Mouse (Mus musculus) granulocyte monocyte progenitor cell, adult 5-6 weeks (primary cell): ENCODE measurements at regions not wholly inside any gene's neighbourhood (a gene's known extent, or its start where the extent isn't known, plus 50 kb on each side); places are given as distances from the start of the nearest gene placed in this dataset.
A peak's percentile ranks its signal among the peaks of the same experiment; 100 is the strongest.
"Not testable (repeated sequence)": the region's sequence is repeated elsewhere in the genome, so short reads cannot be mapped to it uniquely, and the experiment has no call there.

Experiments
- ATAC-seq: replicated peaks from 2 replicates; pipeline ENCODE4 v1.8.0; 2016; ENCODE audit warnings: mild to moderate bottlenecking, moderate TSS enrichment, inconsistent platforms; ENCODE audit not compliant: poor library complexity, severe bottlenecking

DNA sequence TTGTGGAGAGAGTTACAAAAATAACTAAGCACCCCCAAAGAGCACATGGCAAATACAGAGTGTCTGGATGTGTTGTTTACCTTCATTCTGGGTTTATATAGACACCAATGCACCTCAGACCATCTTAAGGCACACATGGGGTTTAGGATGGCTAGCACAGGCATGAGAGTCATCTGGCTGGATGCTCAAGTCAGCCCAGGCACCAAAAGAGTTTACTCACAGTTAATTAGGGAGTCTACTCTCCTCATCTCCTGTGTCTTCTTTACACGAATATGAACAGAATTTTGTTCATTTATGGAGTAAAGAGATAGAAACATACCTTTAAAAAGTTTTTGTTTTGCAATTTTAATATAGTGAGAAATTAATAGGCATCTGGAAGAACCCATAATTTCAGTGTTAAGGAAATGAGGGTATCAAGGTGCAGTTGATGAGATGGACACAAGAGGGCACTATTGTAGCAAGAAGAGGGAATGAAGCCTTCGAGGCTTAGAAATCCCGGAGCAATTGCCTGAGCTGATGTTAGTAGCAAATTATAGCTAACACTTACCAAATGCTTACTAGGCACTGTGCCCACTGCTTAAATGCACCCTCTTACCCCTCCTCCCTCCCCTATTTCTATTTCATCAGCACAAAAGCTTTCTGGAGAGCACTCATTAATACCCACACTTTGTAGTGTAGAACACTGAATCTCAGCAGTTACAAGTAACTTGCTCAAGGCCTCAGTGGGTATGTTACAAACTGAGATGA is 174.6 kb downstream of the Eepd1 start:
- ATAC-seq = peak; percentile 77

DNA sequence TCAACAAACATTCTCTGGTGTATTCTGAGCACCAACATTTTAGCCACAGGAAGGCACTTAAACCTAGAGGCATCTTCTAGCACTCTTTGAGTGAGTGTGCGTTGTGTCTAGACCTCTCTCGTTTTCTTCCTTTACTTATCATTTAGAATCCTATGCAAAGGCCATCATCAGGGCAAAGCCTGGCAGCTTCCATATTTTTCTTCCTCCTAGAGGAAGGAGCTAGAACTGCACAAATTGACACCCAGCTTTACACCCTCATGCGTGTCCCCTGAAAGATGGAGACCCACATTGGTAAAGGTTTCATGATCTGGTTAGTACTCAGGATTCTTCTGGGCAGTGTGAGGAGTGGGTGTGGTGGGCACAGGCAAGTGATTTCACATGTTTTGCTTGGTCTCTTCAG is 175.2 kb downstream of the Eepd1 start:
- ATAC-seq = no peak

DNA sequence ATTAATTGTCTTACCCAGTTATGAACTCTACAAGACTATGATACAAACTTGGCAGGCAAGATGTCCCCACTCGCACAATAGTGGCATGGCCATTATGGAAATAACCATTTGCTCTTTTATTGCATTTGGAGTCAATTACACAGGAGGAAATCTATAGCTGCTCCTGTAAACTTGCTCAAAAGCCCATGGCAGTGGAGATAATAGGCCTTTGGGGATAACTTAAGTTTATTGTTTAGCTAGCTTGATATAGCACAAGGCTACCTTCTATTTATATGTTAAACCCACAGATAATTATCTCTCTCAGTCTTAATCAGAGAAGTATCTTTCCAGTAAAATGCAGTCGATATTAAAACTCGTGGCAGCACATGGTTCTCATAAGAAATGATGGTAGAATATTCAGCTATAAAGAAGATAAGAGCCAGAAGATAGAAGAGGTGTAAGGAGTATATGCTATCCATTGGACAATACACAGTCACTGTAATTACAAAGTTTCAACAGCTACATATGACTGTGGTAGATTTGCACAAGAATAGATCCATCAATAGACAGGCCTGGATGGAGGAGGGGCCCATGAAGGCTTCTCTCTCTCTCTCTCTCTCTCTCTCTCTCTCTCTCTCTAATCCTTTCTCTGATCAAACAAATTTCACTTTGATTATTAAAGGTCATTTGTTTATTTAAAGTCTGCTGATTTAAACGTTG is 202.4 kb downstream of the Eepd1 start:
- ATAC-seq = no peak

DNA sequence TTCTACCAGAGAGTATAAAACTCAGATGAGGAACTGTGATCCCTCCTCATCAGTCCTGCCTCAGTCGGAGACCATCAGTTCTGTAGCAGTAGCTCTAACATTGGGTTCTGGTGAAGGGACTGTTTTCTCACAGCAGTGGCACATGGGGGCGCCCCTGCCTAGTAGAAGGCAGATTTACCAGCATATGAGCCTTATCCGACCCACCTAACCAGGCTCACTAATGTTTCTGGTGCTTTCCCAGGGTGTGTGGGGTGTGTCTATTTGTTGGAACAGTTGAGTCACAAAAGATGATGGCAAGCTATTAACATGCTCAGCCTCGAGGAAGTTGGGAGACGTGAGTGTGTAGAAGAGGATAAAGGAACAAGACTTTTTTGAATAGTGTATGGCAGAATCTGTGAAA is 212.3 kb downstream of the Eepd1 start:
- ATAC-seq = no peak

DNA sequence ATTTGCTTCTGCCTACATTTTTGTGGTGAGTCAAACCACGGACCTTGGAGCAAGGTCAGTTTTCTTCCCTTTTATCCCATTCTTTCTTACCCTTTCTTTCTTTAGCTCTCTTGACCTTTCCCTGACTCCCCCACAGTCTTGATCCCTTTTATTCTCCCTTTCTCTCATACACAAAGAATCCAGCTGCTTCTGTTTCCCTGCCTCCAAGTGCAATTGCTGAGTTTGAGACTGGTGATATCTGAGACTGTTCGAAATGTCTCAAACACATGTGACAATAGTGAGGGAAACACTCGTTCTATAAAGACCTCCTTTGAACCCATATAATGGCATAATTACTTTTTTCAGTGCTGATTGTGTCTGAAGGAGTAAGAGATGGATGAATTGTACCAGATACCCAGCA is 213.7 kb downstream of the Eepd1 start:
- ATAC-seq = no peak

DNA sequence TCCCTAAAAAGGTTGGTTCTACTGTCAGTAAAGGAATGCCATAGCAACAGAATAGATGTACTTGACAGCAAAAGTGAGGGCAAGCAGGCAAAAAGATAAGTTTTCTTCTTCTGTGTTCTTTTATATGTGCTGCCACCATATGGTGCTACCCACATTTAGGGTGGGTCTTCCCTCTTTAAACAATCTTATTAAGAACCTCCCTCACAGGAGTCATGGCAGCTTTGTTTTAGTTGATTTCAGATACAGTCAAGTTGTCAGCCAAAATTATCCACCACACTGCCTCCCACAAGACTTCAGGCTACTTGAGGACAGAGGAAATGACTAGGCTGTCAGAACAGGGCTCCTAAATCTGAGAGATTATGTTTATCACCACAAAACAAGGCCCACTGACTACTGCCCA is 232.3 kb downstream of the Eepd1 start:
- no peak for ATAC-seq

DNA sequence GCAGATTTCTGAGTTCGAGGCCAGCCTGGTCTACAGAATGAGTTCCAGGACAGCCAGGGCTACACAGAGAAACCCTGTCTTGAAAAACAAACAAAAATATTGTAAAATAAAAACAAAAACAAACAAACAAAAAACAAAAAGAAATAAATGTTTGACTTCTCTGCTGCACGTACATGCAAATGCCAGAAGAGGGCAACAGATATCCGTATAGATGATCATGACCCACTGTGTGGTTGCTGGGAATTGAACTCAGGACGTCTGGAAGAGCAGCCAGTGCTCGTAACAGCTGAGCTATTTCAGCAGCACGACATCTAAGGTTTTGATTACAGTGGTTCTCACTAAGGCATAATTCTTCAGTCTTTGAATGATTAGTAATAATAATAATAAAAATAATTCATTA is 262.8 kb downstream of the Eepd1 start:
- ATAC-seq = no peak

DNA sequence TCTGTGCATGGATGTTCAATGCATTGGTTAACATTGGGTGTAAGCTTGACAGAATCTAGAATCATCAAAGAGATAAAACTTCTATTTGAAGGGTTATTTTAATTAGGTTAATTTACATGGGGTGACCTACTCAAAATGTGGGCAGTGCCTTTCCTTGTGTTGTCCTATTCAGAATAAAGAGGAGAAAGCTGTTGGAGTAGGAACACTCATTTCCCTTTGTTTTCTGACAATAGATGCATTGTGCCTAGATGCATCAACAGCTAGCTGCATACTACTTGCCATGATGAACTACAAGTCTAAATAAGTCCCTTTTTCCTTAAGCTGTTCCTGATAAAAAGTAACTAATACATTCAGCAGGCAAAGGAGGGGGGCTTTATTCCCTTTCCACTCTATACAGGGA is 269.8 kb downstream of the Eepd1 start:
- ATAC-seq = no peak

DNA sequence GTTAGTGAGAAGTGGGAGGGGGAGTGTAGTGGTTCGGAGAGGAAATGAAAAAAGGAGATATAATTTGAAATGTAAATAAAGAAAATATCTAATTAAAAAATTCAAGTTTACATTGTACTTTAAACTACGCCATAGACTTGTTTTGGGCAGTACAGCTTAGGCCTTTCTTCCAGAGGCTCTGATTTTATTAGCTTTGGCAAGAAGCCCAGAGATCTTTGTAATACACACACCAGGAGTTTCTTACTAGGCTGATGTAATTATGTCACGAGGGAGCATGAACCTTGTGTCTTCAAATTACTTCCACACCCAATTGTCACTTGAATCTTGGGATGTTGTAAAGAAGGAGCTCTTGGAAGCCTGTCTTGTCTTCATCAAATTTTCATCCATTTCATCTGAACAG is 292.6 kb downstream of the Eepd1 start:
- no peak for ATAC-seq

DNA sequence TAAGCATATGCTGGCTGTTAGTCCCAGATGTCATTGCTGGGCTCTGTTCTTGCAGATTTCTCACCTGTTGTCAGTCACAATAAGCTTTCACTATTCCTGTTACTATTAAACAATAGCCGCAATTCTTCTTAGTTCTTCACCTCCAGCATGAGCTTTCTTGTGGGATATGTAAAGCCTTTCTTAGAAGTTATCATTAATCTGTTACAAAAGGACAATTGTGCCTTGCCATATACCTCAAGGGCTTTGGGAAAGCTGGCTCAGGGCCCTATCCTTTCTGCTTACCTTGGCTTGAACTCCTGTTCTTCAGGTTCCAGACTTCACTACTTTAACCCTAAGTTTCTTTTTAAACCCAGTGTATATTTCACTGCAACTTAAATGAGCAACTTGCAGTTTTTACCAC is 301.3 kb downstream of the Eepd1 start:
- ATAC-seq = no peak

DNA sequence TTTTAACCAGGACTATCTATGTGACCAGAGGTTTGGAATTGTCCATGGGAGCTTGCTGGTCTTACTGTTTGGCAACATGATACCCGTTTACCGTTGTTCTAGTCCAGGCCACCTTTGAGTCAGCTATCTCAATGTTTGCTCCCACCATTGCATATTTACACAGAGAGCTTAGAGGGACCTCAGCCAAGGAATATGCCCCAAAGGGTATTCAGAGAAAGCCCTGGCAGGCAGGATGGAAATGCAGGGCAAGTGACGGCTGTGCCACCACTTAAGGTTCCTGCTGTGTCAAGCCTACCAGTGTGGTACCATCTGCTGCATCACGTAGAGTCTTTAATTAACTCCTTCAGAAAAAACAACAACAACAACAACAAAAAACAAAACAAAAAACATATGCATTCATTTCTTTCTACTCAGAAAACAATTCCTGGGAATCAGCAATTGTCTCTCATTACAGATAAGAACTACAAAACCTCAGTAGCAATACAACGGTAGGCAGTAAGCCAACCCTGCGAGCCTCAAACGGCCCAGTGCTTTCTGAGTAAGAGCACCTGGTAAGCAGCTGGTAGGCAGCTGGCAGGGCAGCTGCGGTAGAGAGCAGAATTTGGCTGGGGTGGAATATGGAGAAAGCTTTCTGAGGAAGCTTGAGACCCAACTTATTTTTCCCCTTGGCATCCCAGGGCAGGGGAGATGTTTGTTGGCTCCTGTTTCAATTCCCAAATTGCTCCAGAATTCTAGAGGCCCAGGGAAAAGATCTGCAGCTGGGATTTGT is 314.0 kb downstream of the Eepd1 start:
- ATAC-seq = no peak

DNA sequence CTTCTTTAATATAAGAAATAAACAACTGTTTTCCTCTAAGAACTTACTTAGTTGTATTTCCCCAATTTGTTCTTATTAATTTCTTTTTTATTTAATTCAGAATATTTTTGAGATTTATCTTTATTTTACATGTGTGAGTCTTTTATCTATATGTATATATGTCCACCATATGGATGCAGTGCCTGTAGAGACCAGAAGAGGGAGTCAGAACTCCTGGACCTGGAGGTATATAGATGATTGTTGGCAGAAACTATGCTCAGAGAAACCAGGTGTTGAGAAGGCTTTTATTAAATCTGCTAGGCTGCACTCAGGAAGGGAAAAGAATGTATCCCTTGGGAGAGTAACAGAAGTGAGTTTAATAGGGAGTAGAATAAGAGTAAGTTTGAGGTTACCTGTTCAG is 328.2 kb downstream of the Eepd1 start:
- ATAC-seq = no peak

DNA sequence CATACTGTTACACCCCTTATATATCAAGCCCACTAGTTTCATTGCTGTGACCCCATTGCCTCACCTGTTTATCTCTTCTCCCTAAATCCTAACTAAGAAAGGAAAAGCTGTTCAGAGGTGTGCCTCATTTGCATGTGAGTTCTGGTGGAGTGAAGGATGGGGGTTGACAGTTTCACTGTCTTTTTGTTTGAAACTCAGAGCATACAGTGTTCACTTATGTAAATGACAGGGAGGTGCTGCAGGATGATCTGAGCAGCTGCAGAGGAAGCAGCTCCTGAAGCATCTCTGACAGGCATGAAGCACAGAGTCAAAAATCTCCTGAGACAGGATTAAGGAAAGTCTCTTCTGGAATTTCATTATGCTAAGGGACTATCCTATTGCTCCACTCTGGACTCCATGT is 351.9 kb downstream of the Eepd1 start:
- ATAC-seq = no peak

DNA sequence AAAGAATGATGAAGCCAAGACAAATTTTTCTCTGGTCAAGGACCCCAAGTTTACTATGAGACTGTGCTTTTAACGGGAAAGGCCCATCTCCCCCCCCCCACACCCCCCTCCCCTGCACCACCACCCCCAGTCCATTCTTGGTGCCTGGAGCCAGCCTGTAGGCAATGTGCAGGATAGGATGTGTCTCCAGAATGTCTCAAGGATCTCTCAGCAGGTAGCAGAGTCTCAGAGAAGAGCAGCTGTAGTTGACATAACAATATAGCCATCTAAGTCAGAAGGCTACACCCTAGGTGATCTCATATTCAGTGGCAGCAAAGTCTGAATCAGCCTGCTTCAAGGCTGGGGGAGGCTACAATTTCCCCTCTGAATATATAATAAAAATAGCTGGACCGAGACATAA is 368.6 kb downstream of the Eepd1 start:
- not testable (repeated sequence) for ATAC-seq

DNA sequence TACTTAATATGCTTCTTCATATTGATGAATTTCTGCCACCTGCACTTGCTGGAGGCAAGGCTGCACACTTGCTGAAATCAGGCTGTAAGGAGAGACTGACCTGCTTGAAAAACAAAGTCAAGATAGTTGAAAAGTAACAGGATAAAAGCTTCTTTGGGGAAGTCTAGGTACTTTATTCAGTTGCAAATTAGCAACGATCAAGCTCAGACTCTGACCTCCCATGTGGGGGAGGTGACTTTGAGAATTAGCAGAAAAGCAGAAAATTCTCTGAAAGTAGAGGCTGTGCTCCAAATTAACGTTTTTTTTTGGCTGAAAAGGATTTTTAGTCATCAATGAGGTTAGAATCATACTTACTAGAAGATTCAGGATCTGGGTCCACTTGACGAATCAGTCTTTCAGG is 369.3 kb downstream of the Eepd1 start:
- ATAC-seq = not testable (repeated sequence)

DNA sequence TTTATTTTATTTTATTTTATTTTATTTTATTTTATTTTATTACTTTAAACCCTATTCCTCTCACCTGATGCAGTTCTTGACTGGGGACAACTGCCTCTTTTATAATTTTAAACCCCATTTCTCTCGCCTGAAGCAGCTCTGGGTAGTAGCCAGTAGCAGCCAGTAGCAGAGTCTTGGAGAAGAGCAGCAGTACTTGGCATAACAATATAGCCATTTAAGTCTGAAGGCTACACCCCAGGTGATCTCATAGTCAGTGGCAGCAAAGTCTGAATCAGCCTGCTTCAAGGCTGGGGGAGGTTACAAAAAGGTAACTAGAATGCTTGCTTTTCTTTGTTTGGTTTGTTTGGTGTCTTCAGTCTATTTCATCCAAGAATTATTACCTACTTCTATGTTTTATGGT is 373.2 kb downstream of the Eepd1 start:
- ATAC-seq = no peak

DNA sequence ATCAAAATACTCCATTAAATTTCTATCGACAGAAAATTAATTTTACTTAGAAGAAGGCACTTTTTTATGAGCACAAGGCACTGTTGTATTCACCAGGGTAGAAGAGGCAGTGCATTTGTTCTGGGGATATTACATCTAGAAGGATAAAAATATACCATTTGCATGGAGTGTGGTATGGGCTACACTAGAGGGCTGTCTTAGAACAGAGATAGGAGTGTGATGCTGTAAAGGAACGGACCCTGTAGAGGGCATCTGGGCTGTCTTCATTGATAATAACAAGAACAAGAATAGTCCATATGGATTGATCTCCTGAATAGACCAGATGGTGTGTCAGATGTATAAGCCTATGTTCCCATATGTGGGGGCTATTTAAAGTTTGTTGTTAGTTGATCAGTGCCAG is 388.9 kb downstream of the Eepd1 start:
- ATAC-seq = no peak

DNA sequence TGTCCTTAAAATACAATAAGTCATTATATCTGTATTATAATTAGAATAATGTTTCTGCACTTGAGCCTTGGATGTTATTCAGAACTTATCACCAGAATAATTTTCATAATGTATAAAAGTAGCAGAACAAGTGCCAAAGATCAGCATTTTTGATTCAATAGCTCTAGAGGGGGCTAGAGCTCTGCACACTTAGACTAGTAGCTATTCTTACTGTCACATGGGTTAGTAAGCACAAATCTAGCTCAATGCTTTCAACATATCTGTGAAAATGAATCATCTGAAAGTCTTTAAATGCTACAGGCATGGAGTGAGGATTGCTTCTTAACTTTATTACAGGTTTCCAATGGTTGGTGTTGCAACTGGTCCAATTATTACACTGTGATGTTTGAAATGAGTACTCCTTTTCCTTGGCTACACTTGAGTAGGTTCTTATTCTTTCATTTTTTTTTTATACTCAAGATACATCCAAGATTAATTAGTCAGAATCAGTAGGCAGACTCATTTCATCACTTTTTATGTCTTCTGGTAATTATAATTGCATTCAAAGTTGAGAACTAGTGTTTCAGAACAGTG is 415.1 kb downstream of the Eepd1 start:
- no peak for ATAC-seq
